Mouse (Mus musculus) cerebellum, adult 2 months (tissue): ENCODE results near the gene Trim23.
"Not testable (repeated sequence)": the region's sequence is repeated elsewhere in the genome, so short reads cannot be mapped to it uniquely, and the experiment has no call there.

Source experiments
- CTCF ChIP-seq: fragments of 200-500 bp; IDR thresholded peaks from 2 replicates; pipeline ENCODE4 v1.5.1; 2011; ENCODE audit warnings: low read depth, mild to moderate bottlenecking, control low read depth, low read length, moderate library complexity, borderline replicate concordance; ENCODE audit not compliant: insufficient read depth
- POLR2A ChIP-seq: fragments of 200-500 bp; IDR thresholded peaks from 2 replicates; pipeline ENCODE4 v1.6.1; 2011; ENCODE audit warnings: low read length, control low read depth, borderline replicate concordance; ENCODE audit not compliant: insufficient read depth

GRCm38 (mm10) chr13:104195891-104196290 lies 17.3 kb downstream of the Trim23 start:
- not testable (repeated sequence) for TF ChIP-seq CTCF, POLR2A
